Mouse (Mus musculus): ENCODE results near the gene Zfp202.
"Not testable (repeated sequence)": the region's sequence is repeated elsewhere in the genome, so short reads cannot be mapped to it uniquely, and the experiment has no call there.

The Zfp202 gene

GRCm38 (mm10) chr9:40192098-40193038 is at the start of gene Zfp202:
TSS of gene Zfp202 (plus strand) at chr9:40192316.
- in situ Hi-C loops (cut with MboI): no loop called here

DNA sequence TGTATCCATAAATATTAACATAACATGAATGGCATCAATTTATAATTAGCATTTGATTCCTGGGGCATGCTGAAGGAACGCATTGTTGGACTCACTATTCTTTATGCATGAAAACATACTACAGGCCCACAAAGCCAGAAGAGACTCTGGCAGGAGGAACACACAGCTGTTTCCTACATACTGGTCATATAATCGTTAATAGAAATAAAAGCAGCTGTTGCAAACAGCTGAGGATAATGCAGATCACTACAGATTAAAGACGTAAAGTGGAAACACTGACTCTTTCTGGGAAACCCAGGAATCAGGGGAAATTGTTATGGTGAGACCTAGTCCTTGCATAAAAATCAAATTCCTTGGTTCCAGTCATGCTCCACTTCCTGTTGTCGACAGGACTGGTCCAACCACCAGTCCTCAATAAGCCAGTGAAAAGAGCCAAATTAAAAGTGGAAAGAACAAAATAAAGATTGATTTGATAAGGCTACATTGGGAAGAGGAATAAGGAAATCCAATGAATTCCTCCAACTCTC is 36.9 kb upstream of the Zfp202 start:
- in situ Hi-C loops (cut with MboI): no loop called here

DNA sequence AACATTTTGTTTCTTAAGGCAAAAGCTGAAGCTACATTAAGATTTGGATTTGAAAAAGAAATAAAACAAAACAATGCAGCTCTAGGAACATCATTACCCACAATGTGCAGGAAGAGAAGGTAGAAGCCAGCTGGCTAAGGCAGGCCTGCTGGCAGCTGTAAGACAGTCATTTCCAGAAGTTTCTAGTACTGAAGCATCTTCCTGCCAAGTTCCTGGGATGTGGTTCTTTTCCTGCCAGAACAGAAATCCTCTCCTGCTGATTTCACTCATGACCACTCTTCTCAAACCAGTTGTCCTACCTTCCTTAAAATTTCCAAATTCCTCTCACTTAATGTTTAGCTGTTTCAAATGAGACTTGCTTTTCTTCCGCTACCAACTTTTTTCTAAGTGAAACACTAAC is 25.7 kb upstream of the Zfp202 start:
- in situ Hi-C loops (cut with MboI): no loop called here

- in situ Hi-C loops (cut with MboI): no loop called here
Measured at GRCm38 (mm10) chr9:40177017-40177416, 15.1 kb upstream of the Zfp202 start.

DNA sequence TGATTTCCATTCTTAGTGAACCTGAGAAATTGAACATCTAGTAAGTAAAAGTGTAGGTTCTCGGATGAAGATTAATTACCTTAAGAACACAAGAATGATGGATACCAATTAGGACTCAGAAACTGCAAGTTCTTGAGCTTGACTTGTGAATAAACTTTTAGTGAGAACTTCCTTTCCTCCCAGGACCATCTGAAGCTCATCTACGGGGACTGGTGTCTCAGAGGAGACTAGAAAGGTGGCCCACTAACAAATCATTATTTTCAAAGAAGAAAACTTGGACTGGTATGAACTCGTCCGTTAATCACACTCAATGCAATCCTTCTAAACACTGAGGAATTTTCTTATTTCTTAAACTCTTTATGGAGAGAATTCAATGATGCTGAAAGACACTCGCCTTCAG is 11.5 kb upstream of the Zfp202 start, which contains the start of gene Olfr986:
Gene Olfr986 (plus strand): TSS at position 301 of the 400 bp plus-strand sequence.
- in situ Hi-C loops (cut with MboI): no loop called here

DNA sequence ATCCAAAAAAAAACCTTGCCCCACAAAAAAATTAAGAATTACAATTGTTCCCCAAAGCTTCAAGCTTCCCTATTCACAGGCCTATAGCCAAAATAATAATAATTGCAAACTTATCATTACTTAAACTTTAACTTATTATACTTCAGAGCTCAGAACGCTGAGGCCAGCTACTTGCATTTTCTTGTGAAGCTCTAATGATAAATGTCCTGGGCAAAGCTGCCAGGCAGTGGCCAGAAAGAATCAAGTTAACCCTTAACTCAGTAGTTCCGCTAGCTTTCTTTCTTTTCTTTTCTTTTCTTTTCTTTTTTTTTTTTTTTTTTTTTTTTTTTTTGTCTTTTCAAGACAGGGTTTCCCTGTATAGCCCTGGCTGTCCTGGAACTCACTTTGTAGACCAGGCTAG is 7.0 kb upstream of the Zfp202 start:
- in situ Hi-C loops (cut with MboI): not testable (repeated sequence)

- in situ Hi-C loops (cut with MboI): no loop called here
Measured at GRCm38 (mm10) chr9:40191086-40191876, 835 bp upstream of the Zfp202 start.

DNA sequence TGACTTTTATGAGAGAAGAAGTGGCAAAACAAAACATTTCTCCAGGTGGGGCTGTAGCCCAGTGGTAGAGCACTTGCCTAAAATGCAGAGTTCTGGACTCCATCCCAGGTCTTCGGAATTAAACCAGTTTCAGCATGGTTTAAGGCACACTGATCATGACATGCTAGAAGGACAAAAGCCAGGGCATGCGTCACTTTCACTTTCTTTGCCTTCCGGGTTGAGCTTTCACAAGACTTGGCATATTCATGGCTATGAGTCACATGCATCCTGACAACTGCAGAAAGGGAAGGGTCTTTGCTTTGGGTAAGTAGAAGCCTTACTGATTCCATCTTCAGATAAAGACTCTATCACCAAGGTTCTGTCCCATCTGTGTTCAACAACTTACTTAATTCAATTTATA is 3.9 kb downstream of the Zfp202 start:
- in situ Hi-C loops (cut with MboI): no loop called here

DNA sequence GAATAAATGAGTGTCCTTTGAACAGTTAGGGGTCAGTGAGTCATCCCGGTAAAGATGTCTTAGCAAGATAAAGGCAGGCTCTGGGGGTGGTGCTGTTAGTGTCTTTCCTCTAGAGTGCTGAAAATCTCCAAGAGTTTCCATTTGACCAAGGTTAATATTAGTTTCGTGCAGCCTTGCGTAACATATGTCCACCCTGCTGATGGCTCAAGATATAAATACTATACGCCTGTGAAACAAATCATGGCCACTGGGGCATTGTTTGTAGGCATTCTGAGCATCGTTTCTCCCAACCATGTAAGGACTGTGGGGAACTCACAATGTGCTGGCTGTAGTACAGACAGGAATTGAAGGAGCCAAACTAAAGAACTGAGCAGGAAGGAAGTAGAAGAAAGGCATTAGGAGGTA is 14.4 kb downstream of the Zfp202 start:
- in situ Hi-C loops (cut with MboI): no loop called here

GRCm38 (mm10) chr9:40210744-40211143 is 18.6 kb downstream of the Zfp202 start:
- in situ Hi-C loops (cut with MboI): no loop called here

DNA sequence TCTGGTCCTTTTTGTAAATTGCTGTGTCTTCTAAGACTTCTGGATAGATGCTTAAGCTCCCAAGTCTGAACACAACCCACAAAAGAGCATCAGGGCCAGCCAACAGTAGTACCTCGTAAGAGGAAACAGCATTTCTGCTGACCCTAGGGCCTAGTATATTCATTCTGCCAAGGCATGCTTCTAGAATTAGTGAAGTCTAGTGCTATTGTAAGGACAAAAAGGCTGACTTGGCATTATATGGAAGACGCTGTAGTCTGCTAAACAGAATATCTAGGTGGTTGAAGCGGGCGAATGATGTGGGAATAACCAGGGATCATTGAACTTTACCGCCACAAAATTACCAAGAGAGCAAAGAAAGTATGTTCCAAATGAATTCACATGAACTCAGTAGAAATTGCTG is 21.9 kb downstream of the Zfp202 start:
- in situ Hi-C loops (cut with MboI): no loop called here

GRCm38 (mm10) chr9:40216651-40217050 is 24.5 kb downstream of the Zfp202 start:
- in situ Hi-C loops (cut with MboI): no loop called here

DNA sequence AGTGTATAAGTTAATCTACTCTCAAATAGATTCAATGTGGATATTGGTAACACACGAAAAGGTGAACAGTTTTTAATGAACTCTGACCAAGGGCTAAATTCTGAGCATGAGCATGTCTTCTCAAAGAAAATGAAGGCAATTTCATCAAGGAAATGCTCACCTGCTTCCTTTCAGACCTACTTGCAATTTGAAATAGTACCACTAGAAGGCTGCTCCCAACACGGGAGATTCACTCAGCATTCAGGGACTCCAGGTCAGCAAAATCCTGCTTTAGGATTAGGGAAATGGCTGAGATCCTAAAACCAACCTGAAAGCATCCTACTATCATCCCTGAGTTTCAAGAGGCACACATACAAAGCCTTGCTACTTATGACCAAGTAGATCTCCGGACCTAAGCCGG is 32.2 kb downstream of the Zfp202 start:
- in situ Hi-C loops (cut with MboI): no loop called here

DNA sequence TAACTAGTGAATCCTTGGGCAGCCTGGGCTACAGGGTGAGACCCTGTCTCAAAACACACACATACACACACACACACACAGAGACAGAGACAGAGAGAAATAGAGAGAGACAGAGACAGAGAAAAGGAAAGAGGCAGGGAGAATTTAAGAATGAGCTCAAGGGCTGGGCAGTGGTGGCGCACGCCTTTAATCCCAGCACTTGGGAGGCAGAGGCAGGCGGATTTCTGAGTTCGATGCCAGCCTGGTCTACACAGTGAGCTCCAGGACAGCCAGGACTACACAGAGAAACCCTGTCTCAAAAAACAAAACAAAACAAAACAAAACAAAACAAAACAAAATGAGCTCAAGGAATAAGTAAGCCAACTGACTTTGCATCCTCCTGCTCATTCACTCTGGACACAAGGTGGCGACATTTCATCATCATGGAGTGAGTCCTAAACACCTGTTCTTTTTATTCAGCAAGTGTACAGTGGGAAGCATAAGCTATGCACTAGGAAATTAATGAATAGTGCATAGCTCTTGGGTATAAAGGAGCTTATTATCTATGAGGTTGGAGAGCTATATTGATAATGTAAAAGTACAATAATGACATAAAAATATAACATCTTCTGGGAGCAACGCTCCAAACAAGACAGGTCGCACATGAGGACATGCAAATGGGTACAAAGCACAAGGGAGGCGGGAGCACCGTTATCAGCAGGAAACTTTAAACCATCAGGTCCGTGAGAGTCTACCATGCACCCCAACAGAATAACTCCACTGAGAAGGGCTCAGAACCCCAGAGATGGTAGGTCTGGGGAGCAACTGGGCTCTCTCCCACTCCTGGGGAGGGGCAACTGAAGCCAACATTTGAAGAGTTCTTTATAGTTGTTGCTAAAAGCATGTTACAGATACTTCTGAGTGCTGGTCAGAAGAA is 36.0 kb downstream of the Zfp202 start:
- in situ Hi-C loops (cut with MboI): no loop called here

DNA sequence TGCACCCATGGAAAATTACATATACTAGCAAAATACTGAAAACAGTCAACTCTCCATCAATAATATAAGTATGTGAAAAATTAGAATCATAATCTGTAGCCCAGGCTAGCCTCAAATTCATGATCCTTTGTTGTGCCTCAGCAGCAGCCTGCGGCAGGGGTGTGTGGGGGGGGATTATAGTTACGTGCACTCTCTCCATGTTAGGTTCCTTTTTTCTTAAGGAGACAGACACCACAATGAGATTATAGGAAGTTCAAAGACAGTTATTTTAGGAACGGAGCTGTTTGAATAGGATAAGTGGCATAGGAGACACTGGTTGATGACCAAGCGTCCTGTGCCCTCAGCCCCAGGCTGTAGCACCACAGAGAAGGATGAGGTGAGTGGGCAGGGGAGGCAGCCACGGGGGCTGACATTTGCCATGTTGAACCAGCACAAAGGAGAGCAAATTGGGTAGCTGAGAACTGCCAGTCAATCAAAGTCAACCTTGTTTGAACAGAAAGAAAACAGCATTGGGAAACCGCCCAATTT is 36.8 kb downstream of the Zfp202 start:
- in situ Hi-C loops (cut with MboI): no loop called here

- in situ Hi-C loops (cut with MboI): no loop called here
Measured at GRCm38 (mm10) chr9:40229479-40229878, 37.4 kb downstream of the Zfp202 start.

GRCm38 (mm10) chr9:40231019-40231418 is 38.9 kb downstream of the Zfp202 start:
- in situ Hi-C loops (cut with MboI): no loop called here

GRCm38 (mm10) chr9:40234233-40235072 is 42.3 kb downstream of the Zfp202 start:
- in situ Hi-C loops (cut with MboI): no loop called here

- in situ Hi-C loops (cut with MboI): no loop called here
Measured at GRCm38 (mm10) chr9:40235220-40235619, 43.1 kb downstream of the Zfp202 start.

DNA sequence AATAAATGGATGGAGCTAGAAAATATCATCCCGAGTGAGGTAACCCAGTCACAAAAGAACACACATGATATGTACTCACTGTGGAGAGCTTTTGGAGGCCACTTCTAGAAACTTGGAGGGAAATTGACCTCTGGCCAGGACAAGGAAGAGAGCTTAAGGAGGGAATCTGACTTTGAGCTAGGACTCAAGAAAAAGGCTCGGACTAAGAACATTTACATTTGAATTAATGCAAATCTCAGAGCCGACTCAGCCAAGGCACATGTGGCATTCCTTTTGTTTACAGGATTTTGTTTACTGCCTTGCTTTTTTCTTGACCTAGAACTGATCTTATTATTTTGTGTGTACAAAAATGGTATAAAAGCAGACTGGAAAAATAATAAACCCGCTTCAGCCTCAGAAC is 47.6 kb downstream of the Zfp202 start:
- in situ Hi-C loops (cut with MboI): no loop called here
